Mouse (Mus musculus) heart, postnatal 0 days (tissue): ENCODE data around the gene Fam173a. TPM values are rescaled to one million over a fixed set of nuclear protein-coding genes. Genes with fewer than 3 reads are reported as not detected.
A peak's percentile ranks its signal among the peaks of the same experiment; 100 is the strongest.

Experiments used
- ATAC-seq: fragments of 200-750 bp; cut with Nextera tagmentation; 2 replicates; pipeline ENCODE4 v1.8.0; 2017; ENCODE audit warnings: low read depth, moderate number of reproducible peaks, moderate library complexity; ENCODE audit not compliant: insufficient read depth
- DNase-seq: peaks from one replicate; pipeline ENCODE4 v3.0.0-alpha.2; 2016; ENCODE audit warnings: low spot score
- H3K27ac ChIP-seq: fragments of 300-500 bp; sonication (generic); 2 replicates; pipeline ENCODE4 v1.5.1; 2014; ENCODE audit warnings: low read depth, mild to moderate bottlenecking
- H3K27me3 ChIP-seq: fragments of 300-500 bp; sonication (generic); 2 replicates; pipeline ENCODE4 v1.6.1; 2014; ENCODE audit warnings: low read length, mixed read lengths; ENCODE audit not compliant: control insufficient read depth, insufficient read depth
- H3K36me3 ChIP-seq: fragments of 300-500 bp; sonication (generic); replicated peaks from 2 replicates; pipeline ENCODE4 v1.6.1; 2014; ENCODE audit warnings: low read length, mixed read lengths; ENCODE audit not compliant: control insufficient read depth, insufficient read depth
- H3K4me1 ChIP-seq: fragments of 300-500 bp; sonication (generic); 2 replicates; pipeline ENCODE4 v1.6.1; 2014; ENCODE audit warnings: antibody characterized with exemption; ENCODE audit not compliant: control insufficient read depth, insufficient read depth
- H3K4me2 ChIP-seq: fragments of 300-500 bp; sonication (generic); 2 replicates; pipeline ENCODE4 v1.6.1; 2014; ENCODE audit warnings: low read depth, mild to moderate bottlenecking, low read length, moderate library complexity
- H3K4me3 ChIP-seq: fragments of 300-500 bp; sonication (generic); 2 replicates; pipeline ENCODE4 v1.5.1; 2014; ENCODE audit warnings: low read depth, low read length
- H3K9ac ChIP-seq: fragments of 300-500 bp; sonication (generic); replicated peaks from 2 replicates; pipeline ENCODE4 v1.6.1; 2014; ENCODE audit warnings: low read depth, low read length, mixed read lengths
- H3K9me3 ChIP-seq: fragments of 300-500 bp; sonication (generic); replicated peaks from 2 replicates; pipeline ENCODE4 v1.6.1; 2016; ENCODE audit warnings: low read length; ENCODE audit not compliant: control insufficient read depth
- CTCF ChIP-seq: IDR thresholded peaks from 2 replicates; pipeline ENCODE4 v1.5.1; 2016; ENCODE audit warnings: antibody characterized with exemption, control low read depth, low read depth
- EP300 ChIP-seq: IDR thresholded peaks from 2 replicates; pipeline ENCODE4 v1.6.1; 2016; ENCODE audit warnings: antibody characterized with exemption, low read depth
- WGBS: fragments of 180-500 bp; shearing (Covaris S2); extraction: QIAGEN DNeasy Blood & Tissue Kit; methylation state at CpG from one replicate; pipeline ENCODE4 v1.1.7; 2014; 5-methylcytosine and 5-hydroxymethylcytosine counted together
- polyA plus RNA-seq: library from polyadenylated mRNA; unstranded; fragments of >200 nt; fragmentation: Nextera tagmentation; extraction: Ambion mirVana; gene quantifications from 2 replicates; pipeline ENCODE4 v1.2.1, GENCODE M21; 2015
- total RNA-seq: library from RNA; depleted of rRNA; stranded (reverse); fragments of >200 nt; gene quantifications from 2 replicates; pipeline ENCODE4 v1.2.3, GENCODE M21; 2014; ENCODE audit warnings: low replicate concordance

The Fam173a gene
- total and polyA plus RNA-seq, 2 experiments from 2014 or later: 32.5 to 55.6 TPM

GRCm38 (mm10) chr17:25828223-25828594, 35.5 kb upstream of the Fam173a start:
- H3K9ac ChIP-seq: no peak overlapping the region
- H3K4me2 ChIP-seq: peak overlapping the region; percentile 92
- ATAC-seq (no peak), DNase-seq (no peak)
- WGBS: 85% methylated on average over 8 of the region's 8 CpGs
- no peak for TF ChIP-seq CTCF
- TF ChIP-seq EP300: no peak
- H3K27me3 ChIP-seq: no peaks in the 10 kb centered on the region
- H3K4me3 ChIP-seq: peak overlapping the region; percentile 65
- H3K36me3 ChIP-seq: peaks cover 33% of the 10 kb centered on the region
- H3K9me3 ChIP-seq: no peaks in the 10 kb centered on the region
- H3K4me1 ChIP-seq: peaks cover 37% of the 10 kb centered on the region
- peak overlapping the region; percentile 87; the same call in 1 of the 2 replicates for H3K27ac ChIP-seq

GRCm38 (mm10) chr17:25827546-25828222, 35.0 kb upstream of the Fam173a start:
- H3K4me3 ChIP-seq: no peak overlapping the region
- H3K27ac ChIP-seq: no peak overlapping the region
- peaks cover 33% of the 10 kb centered on the region for H3K36me3 ChIP-seq
- no peaks in the 10 kb centered on the region; the same call in 1 of the 2 replicates for H3K27me3 ChIP-seq
- WGBS: 90% methylated on average over 22 of the region's 22 CpGs
- peaks cover 37% of the 10 kb centered on the region for H3K4me1 ChIP-seq
- TF ChIP-seq CTCF (no peak), EP300 (no peak)
- H3K9me3 ChIP-seq: no peaks in the 10 kb centered on the region
- no peak overlapping the region for H3K9ac ChIP-seq
- ATAC-seq: no peak
- DNase-seq: no peak
- H3K4me2 ChIP-seq: no peak overlapping the region

GRCm38 (mm10) chr17:25827011-25827410, 34.3 kb upstream of the Fam173a start:
- no peaks in the 10 kb centered on the region for H3K9me3 ChIP-seq
- DNase-seq (no peak), ATAC-seq (no peak)
- peaks cover 33% of the 10 kb centered on the region for H3K36me3 ChIP-seq
- 85% methylated on average over 13 of the region's 13 CpGs for WGBS
- no peak overlapping the region for H3K9ac ChIP-seq
- no peak overlapping the region for H3K27ac ChIP-seq
- no peak overlapping the region for H3K4me2 ChIP-seq
- H3K4me1 ChIP-seq: peaks cover 35% of the 10 kb centered on the region
- H3K27me3 ChIP-seq: no peaks in the 10 kb centered on the region; the same call in 1 of the 2 replicates
- no peak for TF ChIP-seq CTCF
- no peak for TF ChIP-seq EP300
- no peak overlapping the region for H3K4me3 ChIP-seq

GRCm38 (mm10) chr17:25825984-25826570, 33.4 kb upstream of the Fam173a start:
- TF ChIP-seq CTCF: no peak
- TF ChIP-seq EP300: no peak
- Histone ChIP-seq H3K4me1 (peaks cover 26% of the 10 kb centered on the region), H3K27me3 (peaks cover 3% of the 10 kb centered on the region; the same call in 1 of the 2 replicates), H3K9me3 (no peaks in the 10 kb centered on the region), H3K9ac (no peak overlapping the region), H3K27ac (no peak overlapping the region), H3K4me3 (no peak overlapping the region), H3K36me3 (peaks cover 27% of the 10 kb centered on the region), H3K4me2 (no peak overlapping the region)
- no peak for ATAC-seq
- no peak for DNase-seq
- 92% methylated on average over 27 of the region's 27 CpGs for WGBS

GRCm38 (mm10) chr17:25825311-25825710, 32.6 kb upstream of the Fam173a start:
- WGBS: 88% methylated on average over 6 of the region's 6 CpGs
- TF ChIP-seq CTCF (no peak), EP300 (no peak)
- H3K36me3 ChIP-seq: peaks cover 20% of the 10 kb centered on the region
- peaks cover 8% of the 10 kb centered on the region for H3K27me3 ChIP-seq
- ATAC-seq (no peak), DNase-seq (no peak)
- H3K9ac ChIP-seq: no peak overlapping the region
- H3K4me1 ChIP-seq: peaks cover 23% of the 10 kb centered on the region
- H3K9me3 ChIP-seq: no peaks in the 10 kb centered on the region
- no peak overlapping the region for H3K4me3 ChIP-seq
- H3K4me2 ChIP-seq: no peak overlapping the region
- no peak overlapping the region for H3K27ac ChIP-seq
